Mouse (Mus musculus): ENCODE data around the gene Mapk10.

Gene Mapk10

GRCm38 (mm10) chr5:103164022-103164421, 47.1 kb downstream of the Mapk10 start:
- in situ Hi-C loops (cut with MseI, MboI): no loop called here

GRCm38 (mm10) chr5:103161574-103161973, 49.6 kb downstream of the Mapk10 start:
- in situ Hi-C loops (cut with MseI, MboI): no loop called here

GRCm38 (mm10) chr5:103161196-103161540, 50.0 kb downstream of the Mapk10 start:
- in situ Hi-C loops (cut with MseI, MboI): no loop called here

- in situ Hi-C loops (cut with MseI, MboI): no loop called here
These were observed 50.6 kb downstream of the Mapk10 start for GRCm38 (mm10) chr5:103160314-103161195.

- in situ Hi-C loops (cut with MseI, MboI): no loop called here
These were observed 70.2 kb downstream of the Mapk10 start for GRCm38 (mm10) chr5:103140935-103141334.

- in situ Hi-C loops (cut with MseI, MboI): no loop called here
These were observed 76.3 kb downstream of the Mapk10 start for GRCm38 (mm10) chr5:103134839-103135238.

- in situ Hi-C loops (cut with MseI, MboI): no loop called here
These were observed 77.5 kb downstream of the Mapk10 start for GRCm38 (mm10) chr5:103133626-103134025.

GRCm38 (mm10) chr5:103132814-103133213, 78.3 kb downstream of the Mapk10 start:
- in situ Hi-C loops (cut with MseI, MboI): no loop called here

- in situ Hi-C loops (cut with MseI, MboI): no loop called here
These were observed 91.5 kb downstream of the Mapk10 start for GRCm38 (mm10) chr5:103119618-103120017.

- in situ Hi-C loops (cut with MseI, MboI): no loop called here
These were observed 95.6 kb downstream of the Mapk10 start for GRCm38 (mm10) chr5:103115571-103115970.

GRCm38 (mm10) chr5:103112471-103112870, 98.7 kb downstream of the Mapk10 start:
- in situ Hi-C loops (cut with MseI, MboI): no loop called here

- in situ Hi-C loops (cut with MseI, MboI): no loop called here
These were observed 101.7 kb downstream of the Mapk10 start for GRCm38 (mm10) chr5:103109409-103109808.

- in situ Hi-C loops (cut with MseI, MboI): no loop called here
These were observed 105.4 kb downstream of the Mapk10 start for GRCm38 (mm10) chr5:103105441-103106414.

GRCm38 (mm10) chr5:103104082-103104481, 107.1 kb downstream of the Mapk10 start:
- in situ Hi-C loops (cut with MseI, MboI): no loop called here

- in situ Hi-C loops (cut with MseI, MboI): no loop called here
These were observed 108.2 kb downstream of the Mapk10 start for GRCm38 (mm10) chr5:103102876-103103393.

GRCm38 (mm10) chr5:103102176-103102575, 109.0 kb downstream of the Mapk10 start:
- in situ Hi-C loops (cut with MseI, MboI): no loop called here

GRCm38 (mm10) chr5:103094166-103094565, 117.0 kb downstream of the Mapk10 start:
- in situ Hi-C loops (cut with MseI, MboI): no loop called here

GRCm38 (mm10) chr5:103085844-103086243, 125.3 kb downstream of the Mapk10 start:
- in situ Hi-C loops (cut with MseI, MboI): no loop called here

- in situ Hi-C loops (cut with MseI, MboI): no loop called here
These were observed 135.7 kb downstream of the Mapk10 start for GRCm38 (mm10) chr5:103075451-103075850.

- in situ Hi-C loops (cut with MseI, MboI): no loop called here
These were observed 138.8 kb downstream of the Mapk10 start for GRCm38 (mm10) chr5:103072200-103072825.

- in situ Hi-C loops (cut with MseI, MboI): no loop called here
These were observed 140.0 kb downstream of the Mapk10 start for GRCm38 (mm10) chr5:103071006-103071612.

Data from mouse trophoblast stem cell (cell line).